Comparison of ENCODE assay signal across 20 mouse cellular contexts in genomic region chr1:66900946-66901345, GRCm38 (mm10). TPM values are rescaled to one million over a fixed set of nuclear protein-coding genes. Genes with fewer than 3 reads are reported as not detected.
DNase-seq lines count a peak whose midpoint lies in the region; ATAC-seq and TF ChIP-seq lines count a peak whose summit lies in the region.
"Had no signal": no experiment of that assay in that cellular context is flagged by ENCODE, and none has a peak within 500 bp of the region (broad histone marks: within the 10 kb centered on the region; RNA-seq: fewer than 3 reads in every experiment).

No protein-coding gene starts in this region.

- TF ChIP-seq EP300 in stomach, postnatal 0 days (optimal IDR thresholded peaks at IDR 0.05), result no peak

- DNase-seq in kidney, adult 2 months, result peak; percentile 8
- no peak for DNase-seq in kidney, postnatal 10 days
- DNase-seq in lung, postnatal 10 days, result peak; percentile 32
- peak; percentile 33 for DNase-seq in stomach, postnatal 0 days (ENCODE audit: low spot score)
- no peak for DNase-seq in cerebellum, adult 2 months
- DNase-seq in layer of hippocampus, postnatal 10 days (ENCODE audit: low spot score in 2 of 2), result no peak
- DNase-seq: cerebellum, adult 11-12 months; gastrocnemius, postnatal 36 days; heart, postnatal 10 days; kidney, adult 8-10 months; kidney, postnatal 4 days; retina, postnatal 1 day; spleen, adult 18-20 months had no signal

- H3K4me3 ChIP-seq in kidney, adult 2 months (ENCODE audit: insufficient read depth, low read depth, low read length), result no peak overlapping the region
- H3K4me3 ChIP-seq in liver, embryonic 12.5 days, result no peak overlapping the region
- H3K4me3 ChIP-seq in stomach, postnatal 0 days (ENCODE audit: low read depth, low read length), result no peak overlapping the region
- H3K4me3 ChIP-seq in neural tube, embryonic 15.5 days (replicated peaks), result no peak overlapping the region
- no peak overlapping the region for H3K4me3 ChIP-seq in cerebellum, adult 2 months (replicated peaks; ENCODE audit: insufficient read depth, low read depth, low read length)
- H3K4me3 ChIP-seq: embryonic facial prominence, embryonic 12.5 days; hindbrain, embryonic 15.5 days; limb, embryonic 13.5 days; neural tube, embryonic 13.5 days had no signal

- no peaks in the 10 kb centered on the region for H3K9me3 ChIP-seq in liver, embryonic 12.5 days (replicated peaks)
- no peaks in the 10 kb centered on the region for H3K9me3 ChIP-seq in stomach, postnatal 0 days (ENCODE audit: control insufficient read depth, low read length)
- no peaks in the 10 kb centered on the region for H3K9me3 ChIP-seq in neural tube, embryonic 15.5 days (replicated peaks)
- H3K9me3 ChIP-seq: embryonic facial prominence, embryonic 12.5 days; hindbrain, embryonic 15.5 days; limb, embryonic 13.5 days; neural tube, embryonic 13.5 days had no signal

- WGBS in kidney, adult 2 months, result 78% methylated on average over 4 of the region's 4 CpGs
- 85% methylated on average over 4 of the region's 4 CpGs for WGBS in liver, embryonic 12.5 days (ENCODE audit: insufficient replicate concordance)
- 57% methylated on average over 4 of the region's 4 CpGs for WGBS in stomach, postnatal 0 days
- WGBS in neural tube, embryonic 15.5 days, result 92% methylated on average over 4 of the region's 4 CpGs
- WGBS in cerebellum, adult 2 months, result 95% methylated on average over 4 of the region's 4 CpGs

- 0 out of 2 replicates have a peak, but pooled peaks cover under 1% of the 10 kb centered on the region for H3K4me1 ChIP-seq in kidney, adult 2 months (ENCODE audit: control insufficient read depth, insufficient read depth, low read length)
- no peaks in the 10 kb centered on the region for H3K4me1 ChIP-seq in liver, embryonic 12.5 days
- H3K4me1 ChIP-seq in stomach, postnatal 0 days (replicated peaks; ENCODE audit: control insufficient read depth, insufficient read depth), result no peaks in the 10 kb centered on the region
- H3K4me1 ChIP-seq in neural tube, embryonic 15.5 days, result peaks cover 17% of the 10 kb centered on the region
- H3K4me1 ChIP-seq in cerebellum, adult 2 months (ENCODE audit: control insufficient read depth, insufficient read depth, low read length), result no peaks in the 10 kb centered on the region

- no peak for TF ChIP-seq CTCF in kidney, adult 2 months (conservative IDR thresholded peaks at IDR 0.05; ENCODE audit: insufficient read depth, insufficient read length, low read depth, low read length)
- no peak for TF ChIP-seq CTCF in stomach, postnatal 0 days (IDR thresholded peaks at IDR 0.05; ENCODE audit: low read depth)
- TF ChIP-seq CTCF in cerebellum, adult 2 months (IDR thresholded peaks at IDR 0.05; ENCODE audit: borderline replicate concordance, insufficient read depth, low read depth, low read length), result no peak

- ATAC-seq in liver, embryonic 12.5 days, result peak; percentile 55
- peak; percentile 91 for ATAC-seq in stomach, postnatal 0 days (ENCODE audit: low FRiP score, low TSS enrichment)
- no peak for ATAC-seq in neural tube, embryonic 15.5 days (ENCODE audit: low FRiP score)

- H3K4me2 ChIP-seq in liver, embryonic 12.5 days, result no peak overlapping the region
- no peak overlapping the region for H3K4me2 ChIP-seq in stomach, postnatal 0 days (replicated peaks; ENCODE audit: low read depth)
- H3K4me2 ChIP-seq in neural tube, embryonic 15.5 days, result no peak overlapping the region
- H3K4me2 ChIP-seq: embryonic facial prominence, embryonic 12.5 days; hindbrain, embryonic 15.5 days; limb, embryonic 13.5 days; neural tube, embryonic 13.5 days had no signal

- H3K27me3 ChIP-seq in kidney, adult 2 months (replicated peaks; ENCODE audit: control insufficient read depth, insufficient read depth, low read length), result no peaks in the 10 kb centered on the region
- H3K27me3 ChIP-seq in liver, embryonic 12.5 days (replicated peaks), result no peaks in the 10 kb centered on the region
- no peaks in the 10 kb centered on the region for H3K27me3 ChIP-seq in stomach, postnatal 0 days (ENCODE audit: control insufficient read depth, insufficient read depth, low read length)
- no peaks in the 10 kb centered on the region for H3K27me3 ChIP-seq in neural tube, embryonic 15.5 days (replicated peaks)
- no peaks in the 10 kb centered on the region for H3K27me3 ChIP-seq in cerebellum, adult 2 months (ENCODE audit: control insufficient read depth, insufficient read depth, low read length)
- H3K27me3 ChIP-seq: embryonic facial prominence, embryonic 12.5 days; hindbrain, embryonic 15.5 days; limb, embryonic 13.5 days; neural tube, embryonic 13.5 days had no signal

- TF ChIP-seq POLR2A in kidney, adult 2 months (IDR thresholded peaks at IDR 0.05; ENCODE audit: low read depth, low read length), result no peak
- no peak for TF ChIP-seq POLR2A in cerebellum, adult 2 months (IDR thresholded peaks at IDR 0.05; ENCODE audit: borderline replicate concordance, insufficient read depth, low read length)

- H3K9ac ChIP-seq in liver, embryonic 12.5 days, result no peak overlapping the region
- H3K9ac ChIP-seq in stomach, postnatal 0 days (ENCODE audit: low read length), result no peak overlapping the region
- H3K9ac ChIP-seq in neural tube, embryonic 15.5 days (replicated peaks), result no peak overlapping the region
- H3K9ac ChIP-seq: embryonic facial prominence, embryonic 12.5 days; hindbrain, embryonic 15.5 days; limb, embryonic 13.5 days; neural tube, embryonic 13.5 days had no signal

- no peak overlapping the region for H3K27ac ChIP-seq in kidney, adult 2 months (ENCODE audit: insufficient read depth, low read depth, low read length)
- H3K27ac ChIP-seq in liver, embryonic 12.5 days, result no peak overlapping the region
- no peak overlapping the region for H3K27ac ChIP-seq in stomach, postnatal 0 days (replicated peaks)
- H3K27ac ChIP-seq in neural tube, embryonic 15.5 days (replicated peaks), result no peak overlapping the region
- H3K27ac ChIP-seq in cerebellum, adult 2 months (ENCODE audit: insufficient read depth, low read length), result no peak overlapping the region
- H3K27ac ChIP-seq: embryonic facial prominence, embryonic 12.5 days; hindbrain, embryonic 15.5 days; limb, embryonic 13.5 days; neural tube, embryonic 13.5 days had no signal

- H3K36me3 ChIP-seq in kidney, adult 2 months (ENCODE audit: control insufficient read depth, insufficient read depth, low read length), result no peaks in the 10 kb centered on the region
- H3K36me3 ChIP-seq in liver, embryonic 12.5 days, result no peaks in the 10 kb centered on the region
- no peaks in the 10 kb centered on the region for H3K36me3 ChIP-seq in stomach, postnatal 0 days (ENCODE audit: control insufficient read depth, insufficient read depth, low read length)
- H3K36me3 ChIP-seq in neural tube, embryonic 15.5 days, result no peaks in the 10 kb centered on the region
- H3K36me3 ChIP-seq: embryonic facial prominence, embryonic 12.5 days; hindbrain, embryonic 15.5 days; limb, embryonic 13.5 days; neural tube, embryonic 13.5 days had no signal

RNA-seq across cellular contexts. Expression of gene Acadl, which starts 37.9 kb away (rescaled TPM):
- 92.0 and 123 TPM in 2 replicates for polyA plus RNA-seq in kidney, adult 2 months (2012; rRNA removed)
- polyA plus RNA-seq in liver, embryonic 12.5 days (2016; fragmentation: Nextera tagmentation; extraction: Ambion mirVana), result 83.4 and 86.0 TPM in 2 replicates
- 217 and 232 TPM in 2 replicates for polyA plus RNA-seq in stomach, postnatal 0 days (2015; fragmentation: Nextera tagmentation; extraction: Ambion mirVana)
- 59.4 and 74.9 TPM in 2 replicates for polyA plus RNA-seq in neural tube, embryonic 15.5 days (2015; fragmentation: Nextera tagmentation; extraction: Ambion mirVana)
- polyA plus RNA-seq in cerebellum, adult 2 months (2012; rRNA removed), result 37.5 and 38.2 TPM in 2 replicates
- total RNA-seq in layer of hippocampus, postnatal 10 days (2021), result 10 to 100 TPM; 38.1 to 42.5 TPM

RNA-seq across cellular contexts. Expression of gene Myl1, which starts 44.3 kb away (rescaled TPM):
- 1.2 and 56.0 TPM in 2 replicates for polyA plus RNA-seq in kidney, adult 2 months (2012; rRNA removed)
- polyA plus RNA-seq in liver, embryonic 12.5 days (2016; fragmentation: Nextera tagmentation; extraction: Ambion mirVana), result 2.2 and 4.4 TPM in 2 replicates
- polyA plus RNA-seq in stomach, postnatal 0 days (2015; fragmentation: Nextera tagmentation; extraction: Ambion mirVana), result 10.3 and 12.7 TPM in 2 replicates
- 44.4 and 65.8 TPM in 2 replicates for polyA plus RNA-seq in neural tube, embryonic 15.5 days (2015; fragmentation: Nextera tagmentation; extraction: Ambion mirVana)
- polyA plus RNA-seq in cerebellum, adult 2 months (2012; rRNA removed), result 2.7 and 4.1 TPM in 2 replicates
- 1 to 10 TPM in 1 of 2 experiments, under 1 TPM in 1; 0.34 to 1.0 TPM for total RNA-seq in layer of hippocampus, postnatal 10 days (2021)
- total RNA-seq: monocyte, adult 5-6 weeks had no signal

Comparison
In these comparisons a context has a peak if more than half of its experiments do, and no peak if none do; other contexts are left out.
1. DNase-seq: peak in kidney, adult 2 months (single experiment), lung, postnatal 10 days (single experiment) and stomach, postnatal 0 days (single experiment); none in kidney, postnatal 10 days (single experiment), cerebellum, adult 2 months (0 of 2) and layer of hippocampus, postnatal 10 days (0 of 2).